Mouse (Mus musculus) limb, embryonic 14.5 days (tissue): ENCODE data around the gene Cela3b. TPM values are rescaled to one million over a fixed set of nuclear protein-coding genes. Genes with fewer than 3 reads are reported as not detected.
A peak's percentile ranks its signal among the peaks of the same experiment; 100 is the strongest.

Experiments used
- ATAC-seq: fragments of 200-750 bp; cut with Nextera tagmentation; 2 replicates; pipeline ENCODE4 v1.8.0; 2017; ENCODE audit warnings: low read depth, moderate number of reproducible peaks, moderate TSS enrichment; ENCODE audit not compliant: low FRiP score
- DNase-seq: peaks from one replicate; pipeline ENCODE4 v3.0.0-alpha.2; 2015; ENCODE audit warnings: low spot score
- H3K27ac ChIP-seq: fragments of 300-500 bp; sonication (generic); replicated peaks from 2 replicates; pipeline ENCODE4 v1.5.1; 2014; ENCODE audit warnings: low read depth, mild to moderate bottlenecking, low read length, moderate library complexity, mixed read lengths
- H3K27me3 ChIP-seq: fragments of 300-500 bp; sonication (generic); 2 replicates; pipeline ENCODE4 v1.6.1; 2014; ENCODE audit warnings: low read length, mixed read lengths; ENCODE audit not compliant: control insufficient read depth, insufficient read depth
- H3K36me3 ChIP-seq: fragments of 300-500 bp; sonication (generic); 2 replicates; pipeline ENCODE4 v1.6.1; 2014; ENCODE audit warnings: mild to moderate bottlenecking, low read length, moderate library complexity, mixed read lengths; ENCODE audit not compliant: control insufficient read depth, insufficient read depth
- H3K4me1 ChIP-seq: fragments of 300-500 bp; sonication (generic); 2 replicates; pipeline ENCODE4 v1.6.1; 2014; ENCODE audit warnings: antibody characterized with exemption, low read length, mixed read lengths; ENCODE audit not compliant: control insufficient read depth, insufficient read depth
- H3K4me2 ChIP-seq: fragments of 300-500 bp; sonication (generic); replicated peaks from 2 replicates; pipeline ENCODE4 v1.6.1; 2014; ENCODE audit warnings: low read depth, mild to moderate bottlenecking, low read length, moderate library complexity; ENCODE audit not compliant: severe bottlenecking
- H3K4me3 ChIP-seq: fragments of 300-500 bp; sonication (generic); replicated peaks from 2 replicates; pipeline ENCODE4 v1.5.1; 2014; ENCODE audit warnings: low read length
- H3K9ac ChIP-seq: fragments of 300-500 bp; sonication (generic); 2 replicates; pipeline ENCODE4 v1.6.1; 2014; ENCODE audit warnings: mild to moderate bottlenecking, low read depth, low read length, moderate library complexity; ENCODE audit not compliant: severe bottlenecking
- H3K9me3 ChIP-seq: fragments of 300-500 bp; sonication (generic); 2 replicates; pipeline ENCODE4 v1.6.1; 2016; ENCODE audit warnings: low read length; ENCODE audit not compliant: control insufficient read depth
- POLR2A ChIP-seq: fragments of 200-500 bp; IDR thresholded peaks from 2 replicates; pipeline ENCODE4 v1.8.0; 2012; ENCODE audit warnings: inconsistent platforms, mild to moderate bottlenecking, moderate library complexity, borderline replicate concordance; ENCODE audit not compliant: insufficient read depth, insufficient read length; ENCODE audit errors: extremely low read depth
- WGBS: fragments of 180-500 bp; shearing (Covaris S2); extraction: QIAGEN DNeasy Blood & Tissue Kit; methylation state at CpG from one replicate; pipeline ENCODE4 v1.1.7; 2014; 5-methylcytosine and 5-hydroxymethylcytosine counted together
- polyA plus RNA-seq, 2 experiments: library from polyadenylated mRNA; depleted of rRNA in 1 of 2; stranded (reverse) in 1 of 2; unstranded in 1 of 2; fragments of >200 nt; fragmentation: Nextera tagmentation in 1 of 2; extraction: Ambion mirVana in 1 of 2; gene quantifications; 2 replicates each; pipeline versions ENCODE4 v1.2.1 to v1.2.3; 2012 to 2014

Gene Cela3b
- polyA plus RNA-seq, 2 experiments = 0.28 to 0.29 TPM

DNA sequence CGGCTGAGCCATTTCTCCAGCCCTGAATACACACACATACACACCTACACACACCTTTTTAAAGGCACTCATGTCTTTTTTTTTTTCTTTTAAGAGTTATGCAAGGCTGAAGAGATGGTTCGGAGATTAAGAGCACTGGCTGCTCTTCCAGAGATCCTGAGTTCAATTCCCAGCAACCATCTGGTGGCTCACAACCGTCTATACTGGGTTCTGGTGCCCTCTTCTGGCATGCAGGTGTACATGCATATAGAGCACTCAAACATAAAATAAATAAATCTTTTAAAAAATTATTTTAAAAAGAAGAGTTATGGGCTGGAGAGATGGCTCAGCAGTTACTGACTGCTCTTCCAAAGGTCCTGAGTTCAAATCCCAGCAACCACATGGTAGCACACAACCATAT, 39.1 kb downstream of the Cela3b start:
- H3K4me3 ChIP-seq = no peak overlapping the region
- peaks cover 12% of the 10 kb centered on the region for H3K4me1 ChIP-seq
- no peak for DNase-seq
- no peak for TF ChIP-seq POLR2A
- no peak overlapping the region for H3K4me2 ChIP-seq
- H3K27ac ChIP-seq = no peak overlapping the region
- no peaks in the 10 kb centered on the region for H3K9me3 ChIP-seq
- no peaks in the 10 kb centered on the region for H3K27me3 ChIP-seq
- no peak overlapping the region for H3K9ac ChIP-seq
- WGBS = 96% methylated on average over 3 of the region's 3 CpGs
- no peaks in the 10 kb centered on the region for H3K36me3 ChIP-seq
- no peak for ATAC-seq

DNA sequence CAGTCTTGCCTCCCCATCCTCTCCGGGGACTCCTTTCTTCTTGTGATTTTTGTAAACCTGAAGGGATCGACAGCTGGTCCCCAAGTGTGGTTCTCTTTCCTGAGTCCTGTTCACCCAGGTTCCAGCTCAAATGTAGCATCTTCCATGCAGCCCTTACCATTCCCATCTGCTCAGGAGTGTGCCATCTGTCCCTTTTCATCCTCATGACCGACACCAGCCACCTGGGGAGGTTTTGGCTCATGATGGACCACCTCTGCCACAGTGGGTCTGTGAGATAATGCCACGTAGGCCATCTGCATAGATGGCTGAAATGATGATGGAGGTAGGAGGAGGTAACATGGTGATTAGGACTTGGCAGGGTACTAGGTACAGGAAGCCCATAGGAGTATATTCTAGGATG, 40.1 kb downstream of the Cela3b start:
- ATAC-seq = no peak
- 89% methylated on average over 4 of the region's 4 CpGs for WGBS
- H3K9ac ChIP-seq = no peak overlapping the region
- no peak overlapping the region for H3K27ac ChIP-seq
- H3K4me1 ChIP-seq = peaks cover 12% of the 10 kb centered on the region
- no peaks in the 10 kb centered on the region for H3K36me3 ChIP-seq
- no peak for DNase-seq
- H3K4me3 ChIP-seq = no peak overlapping the region
- no peaks in the 10 kb centered on the region for H3K9me3 ChIP-seq
- no peak overlapping the region for H3K4me2 ChIP-seq
- no peak for TF ChIP-seq POLR2A
- no peaks in the 10 kb centered on the region for H3K27me3 ChIP-seq

DNA sequence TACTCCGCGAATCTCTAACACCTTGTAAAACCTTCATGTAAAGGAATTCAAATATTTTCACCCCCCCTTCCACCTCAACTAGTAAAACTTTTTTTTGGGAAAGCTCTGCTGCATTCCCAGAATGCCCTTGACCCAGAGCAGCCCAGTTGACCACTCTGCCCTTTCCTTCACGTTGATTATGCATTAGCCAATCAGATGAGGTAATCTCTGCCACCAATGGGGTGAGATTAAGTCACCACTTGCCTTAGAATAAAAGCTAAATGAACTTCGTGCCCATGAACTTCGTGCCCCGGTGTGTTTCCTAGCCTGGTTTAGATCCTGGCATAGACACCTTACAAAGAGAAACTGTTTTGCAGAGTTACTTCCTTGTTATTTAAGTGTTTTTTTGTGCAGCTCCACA, 41.4 kb downstream of the Cela3b start:
- TF ChIP-seq POLR2A = no peak
- Histone ChIP-seq H3K27me3 (no peaks in the 10 kb centered on the region), H3K4me1 (peaks cover 12% of the 10 kb centered on the region), H3K27ac (peak overlapping the region; percentile 85), H3K36me3 (no peaks in the 10 kb centered on the region), H3K9me3 (no peaks in the 10 kb centered on the region), H3K4me2 (peak overlapping the region; percentile 88), H3K9ac (peak overlapping the region; percentile 69), H3K4me3 (peak overlapping the region; percentile 61)
- ATAC-seq (no peak), DNase-seq (no peak)
- WGBS = 41% methylated on average over 6 of the region's 6 CpGs

DNA sequence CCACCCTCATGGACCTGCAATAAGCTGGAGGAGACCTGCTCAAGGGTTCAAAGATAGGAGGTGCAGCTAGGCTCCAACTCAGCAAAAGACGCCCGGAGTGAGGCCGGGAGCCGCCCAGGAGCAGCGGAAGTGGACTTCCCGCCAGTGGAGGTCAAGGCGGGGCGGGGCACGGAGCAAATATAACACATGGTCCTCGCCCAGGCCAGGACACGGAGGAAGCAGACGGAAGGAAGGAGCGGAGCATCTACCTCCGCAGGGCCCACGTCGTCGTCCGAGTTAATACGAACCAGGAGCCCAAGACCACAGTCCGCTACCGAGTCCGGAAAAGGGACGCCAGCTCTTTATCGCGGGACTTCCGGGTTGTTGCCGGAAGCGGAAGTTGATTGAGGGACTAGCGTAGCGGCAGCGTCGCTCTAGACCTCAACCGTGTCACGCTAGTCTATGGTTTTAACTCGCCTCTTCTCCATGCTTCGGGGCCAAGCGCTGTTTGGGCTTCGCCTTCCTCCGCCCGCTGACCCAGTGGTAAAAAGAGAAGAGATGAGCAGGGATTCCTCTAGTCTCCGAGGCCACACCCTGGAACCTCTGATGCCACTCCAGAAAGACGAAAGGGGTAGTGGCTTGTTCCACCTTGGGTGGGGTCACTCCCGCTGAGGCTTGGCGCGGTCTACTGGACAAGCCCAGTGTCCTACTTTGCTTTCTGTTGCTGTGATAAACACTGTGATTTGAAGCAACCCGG, 42.1 kb downstream of the Cela3b start:
- DNase-seq = peak; percentile 95
- peak; percentile 94 for ATAC-seq

DNA sequence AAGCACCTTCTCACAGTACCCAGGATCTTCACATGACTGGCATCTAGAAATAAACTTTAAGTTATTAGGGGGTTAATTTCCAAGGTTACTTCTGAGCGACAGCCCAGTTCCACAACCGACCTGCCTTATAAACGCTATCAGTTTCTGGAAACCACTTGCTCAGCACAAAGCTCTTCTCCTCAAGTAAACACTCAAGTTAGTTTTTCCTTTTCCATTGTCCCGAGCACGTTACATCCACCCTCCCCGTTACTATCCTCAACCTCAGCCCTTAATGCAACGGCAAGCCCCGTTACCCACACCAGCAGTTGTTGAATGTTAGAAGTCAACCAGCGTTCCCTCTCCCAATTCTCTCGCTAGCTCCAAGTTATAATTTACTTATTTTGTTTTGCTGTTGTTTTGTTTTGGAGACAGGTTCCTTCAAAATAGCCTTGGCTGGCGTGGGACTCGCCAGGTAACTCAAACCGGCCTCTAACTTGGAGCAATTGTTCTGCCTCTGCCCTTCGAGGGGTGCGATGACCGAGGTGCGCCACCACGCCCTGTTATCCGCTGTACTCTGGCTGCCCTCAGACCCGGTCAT, 42.8 kb downstream of the Cela3b start:
- peak overlapping the region; percentile 85 for H3K27ac ChIP-seq
- H3K4me2 ChIP-seq = peak overlapping the region; percentile 88
- H3K9ac ChIP-seq = peak overlapping the region; percentile 69
- no peaks in the 10 kb centered on the region for H3K36me3 ChIP-seq
- no peaks in the 10 kb centered on the region for H3K27me3 ChIP-seq
- peaks cover 12% of the 10 kb centered on the region for H3K4me1 ChIP-seq
- WGBS = 2% methylated on average over 20 of the region's 20 CpGs
- TF ChIP-seq POLR2A = no peak
- H3K9me3 ChIP-seq = no peaks in the 10 kb centered on the region
- no peak for DNase-seq
- peak overlapping the region; percentile 61 for H3K4me3 ChIP-seq
- ATAC-seq = no peak

More for the DNA sequence above, 42.1 kb downstream of the Cela3b start:
- H3K36me3 ChIP-seq = no peaks in the 10 kb centered on the region
- H3K4me2 ChIP-seq = peak overlapping the region; percentile 88
- peak; percentile 58; the same call in 1 of the 2 replicates for TF ChIP-seq POLR2A
- peak overlapping the region; percentile 85 for H3K27ac ChIP-seq
- H3K27me3 ChIP-seq = no peaks in the 10 kb centered on the region
- H3K9ac ChIP-seq = peak overlapping the region; percentile 69
- H3K4me1 ChIP-seq = peaks cover 12% of the 10 kb centered on the region
- H3K9me3 ChIP-seq = no peaks in the 10 kb centered on the region
- under 1% methylated on average over 46 of the region's 46 CpGs for WGBS
- H3K4me3 ChIP-seq = peak overlapping the region; percentile 61
